Mouse (Mus musculus): ENCODE results near the gene Nfkbie. TPM values are rescaled to one million over a fixed set of nuclear protein-coding genes. Genes with fewer than 3 reads are reported as not detected.

The Nfkbie gene
- total and polyA plus RNA-seq, 3 experiments, result 78.7 to 136 (median 90.0) TPM

DNA sequence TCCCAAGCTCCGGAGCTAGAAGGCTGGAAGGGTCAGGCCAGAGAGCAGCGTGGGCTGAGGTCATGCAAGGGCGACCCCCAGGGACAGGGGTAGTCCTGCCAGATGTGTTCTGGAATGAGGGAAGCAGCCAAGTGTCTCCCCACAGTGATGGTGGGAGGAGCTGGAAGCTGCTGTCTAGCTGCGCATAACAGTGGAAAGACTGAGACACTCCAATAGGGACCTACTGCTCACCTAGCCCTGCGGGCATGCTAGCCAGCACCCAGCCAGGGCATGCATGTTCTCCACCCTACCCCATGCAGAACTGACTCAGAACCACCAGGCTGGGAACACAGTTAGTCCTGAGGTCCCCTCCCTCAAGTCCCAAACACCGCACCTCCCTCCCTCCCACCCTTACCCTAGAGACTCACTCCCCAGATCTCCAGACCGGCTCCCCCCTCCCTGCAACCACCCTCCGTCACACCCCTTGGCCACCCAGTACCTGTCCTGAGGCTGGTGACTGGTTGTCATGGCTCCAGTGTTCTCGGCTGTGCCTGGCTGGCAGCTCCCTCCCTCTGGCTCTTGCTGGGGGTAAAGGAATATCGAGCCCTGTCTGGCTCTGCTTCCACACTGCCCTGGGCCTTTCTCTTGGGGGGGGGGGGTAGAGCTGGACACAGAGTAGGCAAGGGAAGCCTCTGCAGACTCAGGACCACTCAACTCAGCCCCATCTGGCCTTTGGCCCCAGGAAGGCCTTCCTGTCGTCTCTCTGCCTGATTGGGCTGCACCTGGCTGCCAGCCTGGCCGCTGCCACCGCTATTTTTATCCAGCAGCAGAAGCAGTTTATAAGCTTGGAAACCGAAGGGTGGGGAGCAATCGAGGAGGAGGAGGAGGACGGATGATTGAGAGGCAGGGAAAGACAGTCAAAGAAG, 36.5 kb downstream of the Nfkbie start:
- H3K4me3 ChIP-seq (replicated peaks in 1 of 3; ENCODE audit: low read depth in 2 of 3, low read length in 2 of 3, poor library complexity in 1 of 3), result no peak overlapping the region
- DNase-seq (ENCODE audit: extremely low read depth), result no peak
- H3K36me3 ChIP-seq (replicated peaks in 1 of 2; ENCODE audit: control insufficient read depth in 1 of 2, insufficient read depth in 1 of 2, low read length in 1 of 2), result peaks cover 20 to 47% of the 10 kb centered on the region in 2 experiments
- H3K4me1 ChIP-seq (ENCODE audit: control insufficient read depth in 1 of 2, insufficient read depth in 2 of 2), result peaks cover 19 to 51% of the 10 kb centered on the region in 2 experiments
- dilution Hi-C loops (cut with MboI; ENCODE audit: extremely low pct_ligation_motif_present, extremely low pct_unique_long_range_greater_than_20kb, low sequenced_read_pairs) (no loop called here), in situ Hi-C loops (cut with MboI; ENCODE audit: low pct_ligation_motif_present, low pct_unique_long_range_greater_than_20kb, low sequenced_read_pairs) (no loop called here)
- no peaks in the 10 kb centered on the region for H3K27me3 ChIP-seq (replicated peaks)
- H3K27ac ChIP-seq (ENCODE audit: insufficient read depth, low read depth), result no peak overlapping the region
- no peak overlapping the region for H3K9ac ChIP-seq (ENCODE audit: insufficient read depth, low read depth)
- H3K4me2 ChIP-seq (ENCODE audit: insufficient read depth, low read depth, poor library complexity, severe bottlenecking), result no peak overlapping the region
- TF ChIP-seq JUN (IDR thresholded peaks at IDR 0.05; ENCODE audit: insufficient read depth, low read depth, low read length), result no peak
- no peak for TF ChIP-seq ZNF384 (IDR thresholded peaks at IDR 0.05; ENCODE audit: low read depth, low read length)
- TF ChIP-seq CTCF (conservative IDR thresholded peaks at IDR 0.05 in 1 of 2, IDR thresholded peaks at IDR 0.05 in 1 of 2; ENCODE audit: low read depth in 2 of 2, low read length in 2 of 2), result no peak
- no peak for TF ChIP-seq IRF4 (IDR thresholded peaks at IDR 0.05; ENCODE audit: low read depth, low read length)
- TF ChIP-seq MEF2A (IDR thresholded peaks at IDR 0.05; ENCODE audit: borderline replicate concordance, low read depth, low read length), result no peak
- no peak for TF ChIP-seq TCF12 (IDR thresholded peaks at IDR 0.05; ENCODE audit: low read depth, low read length)
- no peak for TF ChIP-seq ZMIZ1 (IDR thresholded peaks at IDR 0.05; ENCODE audit: low read depth, low read length)
- TF ChIP-seq ETS1 (conservative IDR thresholded peaks at IDR 0.05; ENCODE audit: low read depth, low read length), result no peak
- H3K9me3 ChIP-seq (replicated peaks; ENCODE audit: low read length), result peaks cover 3% of the 10 kb centered on the region
- H3K79me2 ChIP-seq (replicated peaks; ENCODE audit: control insufficient read depth, extremely low read depth, insufficient read depth, poor library complexity, severe bottlenecking), result 0 out of 2 replicates have a peak, but pooled peaks cover 3% of the 10 kb centered on the region

DNA sequence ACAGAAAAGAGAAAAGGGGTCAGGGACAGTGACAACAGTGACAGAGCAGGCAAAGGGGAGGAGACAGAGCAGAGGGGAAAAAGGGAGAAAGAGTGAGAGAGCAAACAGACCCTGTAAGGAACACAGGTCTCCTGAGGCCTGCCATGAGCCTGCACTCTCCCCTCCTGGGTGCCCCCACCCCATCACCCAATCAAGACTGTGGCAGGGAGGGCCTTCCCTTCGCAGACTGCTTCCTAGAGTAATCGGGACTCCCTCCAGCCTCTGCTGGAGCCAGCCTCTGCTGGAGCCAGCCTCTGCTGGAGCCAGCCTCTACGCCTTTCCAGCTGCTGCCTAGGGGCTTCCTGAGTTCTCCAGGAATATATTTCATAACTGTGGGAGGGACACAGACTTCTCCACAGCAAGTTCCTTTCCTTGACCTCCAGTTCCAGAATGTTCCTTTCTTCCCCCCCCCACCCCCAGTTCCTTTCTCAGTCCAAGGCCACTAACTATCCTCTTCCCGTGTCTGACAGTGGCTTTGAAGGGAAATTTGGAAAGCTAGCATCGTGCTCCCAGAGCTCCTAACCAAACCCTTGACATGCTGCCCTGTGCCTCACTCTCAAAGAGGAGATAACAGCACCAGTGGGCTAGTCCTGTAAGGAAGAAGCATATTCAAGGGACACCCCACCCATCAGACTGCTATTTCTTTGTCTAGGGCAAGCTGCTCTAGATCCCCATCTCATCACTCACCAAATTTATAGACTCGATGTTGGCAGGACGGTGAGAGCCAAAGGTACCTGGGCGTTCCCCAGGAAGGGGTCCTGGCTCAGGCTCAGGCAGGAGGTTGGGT, 37.3 kb downstream of the Nfkbie start:
- H3K36me3 ChIP-seq (replicated peaks in 1 of 2; ENCODE audit: control insufficient read depth in 1 of 2, insufficient read depth in 1 of 2, low read length in 1 of 2), result peaks cover 17 to 40% of the 10 kb centered on the region in 2 experiments
- no peak overlapping the region for H3K27ac ChIP-seq (ENCODE audit: insufficient read depth, low read depth)
- H3K9me3 ChIP-seq (replicated peaks; ENCODE audit: low read length), result no peaks in the 10 kb centered on the region
- in situ Hi-C loops (cut with MboI; ENCODE audit: low pct_ligation_motif_present, low pct_unique_long_range_greater_than_20kb, low sequenced_read_pairs), result no loop called here
- 0 out of 2 replicates have a peak, but pooled peaks cover 3% of the 10 kb centered on the region for H3K79me2 ChIP-seq (replicated peaks; ENCODE audit: control insufficient read depth, extremely low read depth, insufficient read depth, poor library complexity, severe bottlenecking)
- H3K4me1 ChIP-seq (ENCODE audit: control insufficient read depth in 1 of 2, insufficient read depth in 2 of 2), result peaks cover 22 to 56% of the 10 kb centered on the region in 2 experiments
- H3K4me2 ChIP-seq (ENCODE audit: insufficient read depth, low read depth, poor library complexity, severe bottlenecking), result no peak overlapping the region
- H3K9ac ChIP-seq (ENCODE audit: insufficient read depth, low read depth), result no peak overlapping the region
- no peak for TF ChIP-seq MAFK (IDR thresholded peaks at IDR 0.05; ENCODE audit: insufficient replicate concordance, low read length)
- TF ChIP-seq CHD1 (IDR thresholded peaks at IDR 0.05; ENCODE audit: low read depth, low read length), result no peak
- TF ChIP-seq GABPA (IDR thresholded peaks at IDR 0.05; ENCODE audit: insufficient replicate concordance, low read depth, low read length), result no peak
- no peak for TF ChIP-seq ETS1 (conservative IDR thresholded peaks at IDR 0.05; ENCODE audit: low read depth, low read length)
- TF ChIP-seq SIN3A (IDR thresholded peaks at IDR 0.05; ENCODE audit: low read length), result no peak
- no peak for TF ChIP-seq SMC3 (IDR thresholded peaks at IDR 0.05; ENCODE audit: low read depth, low read length)
- TF ChIP-seq MAX (IDR thresholded peaks at IDR 0.05; ENCODE audit: low read length), result no peak
- TF ChIP-seq JUND (conservative IDR thresholded peaks at IDR 0.05; ENCODE audit: low read depth, low read length), result no peak
- TF ChIP-seq RAD21 (IDR thresholded peaks at IDR 0.05; ENCODE audit: low read depth, low read length), result no peak
- no peak for TF ChIP-seq MAZ (IDR thresholded peaks at IDR 0.05; ENCODE audit: low read depth, low read length)
- no peak for TF ChIP-seq E2F4 (IDR thresholded peaks at IDR 0.05; ENCODE audit: insufficient replicate concordance, low read depth, low read length)
- TF ChIP-seq CHD2 (IDR thresholded peaks at IDR 0.05; ENCODE audit: low read length), result no peak
- TF ChIP-seq JUN (IDR thresholded peaks at IDR 0.05; ENCODE audit: insufficient read depth, low read depth, low read length), result no peak
- TF ChIP-seq POLR2A (IDR thresholded peaks at IDR 0.05; ENCODE audit: low read depth, low read length), result no peak
- TF ChIP-seq ZC3H11A (IDR thresholded peaks at IDR 0.05; ENCODE audit: low read depth, low read length), result no peak
- no peak overlapping the region for H3K4me3 ChIP-seq (replicated peaks in 1 of 3; ENCODE audit: low read depth in 2 of 3, low read length in 2 of 3, poor library complexity in 1 of 3)
- no peaks in the 10 kb centered on the region for H3K27me3 ChIP-seq (replicated peaks)
- dilution Hi-C loops (cut with MboI; ENCODE audit: extremely low pct_ligation_motif_present, extremely low pct_unique_long_range_greater_than_20kb, low sequenced_read_pairs), result no loop called here
- DNase-seq (ENCODE audit: extremely low read depth), result no peak

Data from CH12.LX (cell line).